Mouse (Mus musculus) natural killer cell, adult 2 months (primary cell): ENCODE data around the gene Klf16.

Experiments used
- DNase-seq, 2 experiments: peaks; one replicate each; pipeline ENCODE4 v3.0.0; 2022; ENCODE audit warnings: low spot score in 2 of 2

The Klf16 gene

GRCm38 (mm10) chr10:80575925-80576324, 1.2 kb downstream of the Klf16 start:
- no peak for DNase-seq

GRCm38 (mm10) chr10:80574896-80575295, 2.2 kb downstream of the Klf16 start:
- no peak for DNase-seq

- no peak for DNase-seq
Measured at GRCm38 (mm10) chr10:80573944-80574343, 3.2 kb downstream of the Klf16 start.

GRCm38 (mm10) chr10:80572477-80572876, 4.6 kb downstream of the Klf16 start:
- DNase-seq = no peak

- DNase-seq = peak in 1 of 2 experiments; percentile 35
Measured at GRCm38 (mm10) chr10:80570871-80571836, 6.0 kb downstream of the Klf16 start.

- DNase-seq = no peak
Measured at GRCm38 (mm10) chr10:80570419-80570818, 6.7 kb downstream of the Klf16 start.

- peak; percentile 49 to 68 for DNase-seq
Measured at GRCm38 (mm10) chr10:80569664-80570066, 7.5 kb downstream of the Klf16 start.

- DNase-seq = no peak
Measured at GRCm38 (mm10) chr10:80568876-80569275, 8.2 kb downstream of the Klf16 start.

- peak; percentile 76 to 87 for DNase-seq
Measured at GRCm38 (mm10) chr10:80566375-80567092, 10.6 kb downstream of the Klf16 start.

- DNase-seq = peak; percentile 93 to 95
Measured at GRCm38 (mm10) chr10:80561116-80561944, 15.8 kb downstream of the Klf16 start, which contains the start of gene Rexo1. Gene Rexo1, minus strand, starts transcription at chr10:80561560.

- no peak for DNase-seq
Measured at GRCm38 (mm10) chr10:80560621-80561020, 16.5 kb downstream of the Klf16 start.

GRCm38 (mm10) chr10:80559431-80559830, 17.7 kb downstream of the Klf16 start:
- no peak for DNase-seq

GRCm38 (mm10) chr10:80557346-80557965, 19.7 kb downstream of the Klf16 start:
- peak; percentile 49 to 67 for DNase-seq

GRCm38 (mm10) chr10:80553997-80554396, 23.1 kb downstream of the Klf16 start:
- no peak for DNase-seq

GRCm38 (mm10) chr10:80553575-80553974, 23.5 kb downstream of the Klf16 start:
- no peak for DNase-seq

- DNase-seq = no peak
Measured at GRCm38 (mm10) chr10:80552364-80552763, 24.8 kb downstream of the Klf16 start.

GRCm38 (mm10) chr10:80549279-80549678, 27.8 kb downstream of the Klf16 start:
- DNase-seq = no peak

- peak; percentile 45 to 49 for DNase-seq
Measured at GRCm38 (mm10) chr10:80548428-80549006, 28.6 kb downstream of the Klf16 start.

GRCm38 (mm10) chr10:80547539-80547938, 29.6 kb downstream of the Klf16 start:
- DNase-seq = no peak

- DNase-seq = no peak
Measured at GRCm38 (mm10) chr10:80546945-80547344, 30.2 kb downstream of the Klf16 start.

GRCm38 (mm10) chr10:80545590-80545989, 31.5 kb downstream of the Klf16 start:
- no peak for DNase-seq
